Mouse (Mus musculus) layer of hippocampus, adult 8-10 months (tissue): ENCODE results near the gene Slc31a2. TPM values are rescaled to one million over a fixed set of nuclear protein-coding genes. Genes with fewer than 3 reads are reported as not detected.

ENCODE experiments used
- DNase-seq, 2 experiments: peaks; one replicate each; pipeline ENCODE4 v3.0.0; 2022; ENCODE audit warnings: low spot score in 2 of 2
- total RNA-seq, 4 experiments: library from RNA; stranded (reverse); gene quantifications; 2 replicates each; pipeline ENCODE4 v1.2.4; 2022

Slc31a2 gene
- total RNA-seq, 4 experiments from 2014 or later, result 9.1 to 11.1 (median 10.8) TPM

GRCm38 (mm10) chr4:62281319-62281718 lies 19.0 kb downstream of the Slc31a2 start:
- DNase-seq, result no peak

- DNase-seq, result no peak
Observed at GRCm38 (mm10) chr4:62282969-62283368, 20.6 kb downstream of the Slc31a2 start.

GRCm38 (mm10) chr4:62285576-62285975 lies 23.2 kb downstream of the Slc31a2 start:
- DNase-seq, result peak in 1 of 2 experiments; percentile 2

- peak; percentile 44 to 77 for DNase-seq
Observed at GRCm38 (mm10) chr4:62286257-62286991, 24.1 kb downstream of the Slc31a2 start.

- DNase-seq, result no peak
Observed at GRCm38 (mm10) chr4:62286992-62287900, 24.9 kb downstream of the Slc31a2 start.

- DNase-seq, result no peak
Observed at GRCm38 (mm10) chr4:62289226-62289625, 26.9 kb downstream of the Slc31a2 start.

- peak in 1 of 2 experiments; percentile 1 for DNase-seq
Observed at GRCm38 (mm10) chr4:62290816-62291505, 28.6 kb downstream of the Slc31a2 start.

- DNase-seq, result peak in 1 of 2 experiments; percentile 12
Observed at GRCm38 (mm10) chr4:62292461-62293180, 30.3 kb downstream of the Slc31a2 start.

GRCm38 (mm10) chr4:62293219-62293861 lies 31.0 kb downstream of the Slc31a2 start:
- no peak for DNase-seq

- DNase-seq, result no peak
Observed at GRCm38 (mm10) chr4:62294741-62295140, 32.4 kb downstream of the Slc31a2 start.

GRCm38 (mm10) chr4:62297280-62298130 lies 35.1 kb downstream of the Slc31a2 start:
- no peak for DNase-seq

- no peak for DNase-seq
Observed at GRCm38 (mm10) chr4:62300001-62300400, 37.6 kb downstream of the Slc31a2 start.

- no peak for DNase-seq
Observed at GRCm38 (mm10) chr4:62302795-62303194, 40.4 kb downstream of the Slc31a2 start.

GRCm38 (mm10) chr4:62303288-62303687 lies 40.9 kb downstream of the Slc31a2 start:
- no peak for DNase-seq

- DNase-seq, result no peak
Observed at GRCm38 (mm10) chr4:62306301-62306700, 43.9 kb downstream of the Slc31a2 start.

- no peak for DNase-seq
Observed at GRCm38 (mm10) chr4:62306840-62307239, 44.5 kb downstream of the Slc31a2 start.

GRCm38 (mm10) chr4:62308406-62308805 lies 46.0 kb downstream of the Slc31a2 start:
- DNase-seq, result no peak

GRCm38 (mm10) chr4:62312821-62313220 lies 50.5 kb downstream of the Slc31a2 start:
- no peak for DNase-seq

GRCm38 (mm10) chr4:62313641-62314211 lies 51.4 kb downstream of the Slc31a2 start:
- DNase-seq, result no peak
